Mouse (Mus musculus): ENCODE data around the gene Garnl3. TPM values are rescaled to one million over a fixed set of nuclear protein-coding genes. Genes with fewer than 3 reads are reported as not detected.

Garnl3 gene
- total and polyA plus RNA-seq, 3 experiments = 0.55 to 2.6 TPM; not detected in 1

- Histone ChIP-seq H3K27me3 (ENCODE audit: insufficient read depth, low read length) (no peaks in the 10 kb centered on the region; the same call in none of the 2 replicates), H3K4me1 (ENCODE audit: insufficient read depth, low read depth, low read length) (no peaks in the 10 kb centered on the region), H3K4me3 (ENCODE audit: low read depth, low read length) (no peak overlapping the region), H3K9me3 (replicated peaks) (no peaks in the 10 kb centered on the region), H3K36me3 (replicated peaks) (peaks cover 4% of the 10 kb centered on the region)
- no peak for ATAC-seq (ENCODE audit: extremely low read depth, insufficient number of reproducible peaks, low FRiP score, poor library complexity, severe bottlenecking)
- no peak for DNase-seq (ENCODE audit: low spot score)
- TF ChIP-seq TAL1 (conservative IDR thresholded peaks at IDR 0.05; ENCODE audit: low read depth, low read length) (no peak), POLR2AphosphoS5 (IDR thresholded peaks at IDR 0.05; ENCODE audit: insufficient replicate concordance, low read depth, low read length) (no peak), GATA2 (IDR thresholded peaks at IDR 0.05; ENCODE audit: borderline replicate concordance, low read depth, low read length) (no peak), GATA1 (IDR thresholded peaks at IDR 0.05; ENCODE audit: borderline replicate concordance, low read length) (no peak), CTCF (IDR thresholded peaks at IDR 0.05; ENCODE audit: low read depth, low read length) (no peak)
These were observed 35.6 kb upstream of the Garnl3 start for GRCm38 (mm10) chr2:33167060-33167459.

- Histone ChIP-seq H3K4me3 (ENCODE audit: low read depth, low read length) (no peak overlapping the region), H3K9me3 (replicated peaks) (no peaks in the 10 kb centered on the region), H3K27me3 (ENCODE audit: insufficient read depth, low read length) (no peaks in the 10 kb centered on the region; the same call in none of the 2 replicates), H3K4me1 (ENCODE audit: insufficient read depth, low read depth, low read length) (no peaks in the 10 kb centered on the region), H3K36me3 (replicated peaks) (peaks cover 2% of the 10 kb centered on the region)
- ATAC-seq (ENCODE audit: extremely low read depth, insufficient number of reproducible peaks, low FRiP score, poor library complexity, severe bottlenecking) (no peak), DNase-seq (ENCODE audit: low spot score) (no peak)
- TF ChIP-seq GATA2 (IDR thresholded peaks at IDR 0.05; ENCODE audit: borderline replicate concordance, low read depth, low read length) (no peak), CTCF (IDR thresholded peaks at IDR 0.05; ENCODE audit: low read depth, low read length) (no peak), POLR2AphosphoS5 (IDR thresholded peaks at IDR 0.05; ENCODE audit: insufficient replicate concordance, low read depth, low read length) (no peak), TAL1 (conservative IDR thresholded peaks at IDR 0.05; ENCODE audit: low read depth, low read length) (no peak), GATA1 (IDR thresholded peaks at IDR 0.05; ENCODE audit: borderline replicate concordance, low read length) (no peak)
These were observed 34.4 kb upstream of the Garnl3 start for GRCm38 (mm10) chr2:33165710-33166374.

GRCm38 (mm10) chr2:33165229-33165628 is 33.8 kb upstream of the Garnl3 start:
- ATAC-seq (ENCODE audit: extremely low read depth, insufficient number of reproducible peaks, low FRiP score, poor library complexity, severe bottlenecking) (no peak), DNase-seq (ENCODE audit: low spot score) (no peak)
- no peaks in the 10 kb centered on the region for H3K4me1 ChIP-seq (ENCODE audit: insufficient read depth, low read depth, low read length)
- TF ChIP-seq CTCF (IDR thresholded peaks at IDR 0.05; ENCODE audit: low read depth, low read length) (no peak), POLR2AphosphoS5 (IDR thresholded peaks at IDR 0.05; ENCODE audit: insufficient replicate concordance, low read depth, low read length) (no peak), TAL1 (conservative IDR thresholded peaks at IDR 0.05; ENCODE audit: low read depth, low read length) (no peak), GATA1 (IDR thresholded peaks at IDR 0.05; ENCODE audit: borderline replicate concordance, low read length) (no peak), GATA2 (IDR thresholded peaks at IDR 0.05; ENCODE audit: borderline replicate concordance, low read depth, low read length) (no peak)
- H3K4me3 ChIP-seq (ENCODE audit: low read depth, low read length) = no peak overlapping the region
- H3K27me3 ChIP-seq (ENCODE audit: insufficient read depth, low read length) = peaks cover 2% of the 10 kb centered on the region
- peaks cover 2% of the 10 kb centered on the region for H3K36me3 ChIP-seq (replicated peaks)
- no peaks in the 10 kb centered on the region for H3K9me3 ChIP-seq (replicated peaks)

GRCm38 (mm10) chr2:33164646-33165045 is 33.2 kb upstream of the Garnl3 start:
- no peak for ATAC-seq (ENCODE audit: extremely low read depth, insufficient number of reproducible peaks, low FRiP score, poor library complexity, severe bottlenecking)
- peaks cover 2% of the 10 kb centered on the region for H3K36me3 ChIP-seq (replicated peaks)
- H3K27me3 ChIP-seq (ENCODE audit: insufficient read depth, low read length) = peaks cover 2% of the 10 kb centered on the region
- H3K4me3 ChIP-seq (ENCODE audit: low read depth, low read length) = no peak overlapping the region
- no peaks in the 10 kb centered on the region for H3K9me3 ChIP-seq (replicated peaks)
- DNase-seq (ENCODE audit: low spot score) = no peak
- H3K4me1 ChIP-seq (ENCODE audit: insufficient read depth, low read depth, low read length) = no peaks in the 10 kb centered on the region
- TF ChIP-seq GATA2 (IDR thresholded peaks at IDR 0.05; ENCODE audit: borderline replicate concordance, low read depth, low read length) = no peak
- no peak for TF ChIP-seq CTCF (IDR thresholded peaks at IDR 0.05; ENCODE audit: low read depth, low read length)
- TF ChIP-seq TAL1 (conservative IDR thresholded peaks at IDR 0.05; ENCODE audit: low read depth, low read length) = no peak
- TF ChIP-seq GATA1 (IDR thresholded peaks at IDR 0.05; ENCODE audit: borderline replicate concordance, low read length) = no peak
- TF ChIP-seq POLR2AphosphoS5 (IDR thresholded peaks at IDR 0.05; ENCODE audit: insufficient replicate concordance, low read depth, low read length) = no peak

- Histone ChIP-seq H3K9me3 (replicated peaks) (no peaks in the 10 kb centered on the region), H3K36me3 (replicated peaks) (no peaks in the 10 kb centered on the region), H3K27me3 (ENCODE audit: insufficient read depth, low read length) (peaks cover 2% of the 10 kb centered on the region), H3K4me3 (ENCODE audit: low read depth, low read length) (no peak overlapping the region), H3K4me1 (ENCODE audit: insufficient read depth, low read depth, low read length) (no peaks in the 10 kb centered on the region)
- TF ChIP-seq POLR2AphosphoS5 (IDR thresholded peaks at IDR 0.05; ENCODE audit: insufficient replicate concordance, low read depth, low read length) = no peak
- TF ChIP-seq GATA2 (IDR thresholded peaks at IDR 0.05; ENCODE audit: borderline replicate concordance, low read depth, low read length) = no peak
- TF ChIP-seq GATA1 (IDR thresholded peaks at IDR 0.05; ENCODE audit: borderline replicate concordance, low read length) = no peak
- no peak for TF ChIP-seq TAL1 (conservative IDR thresholded peaks at IDR 0.05; ENCODE audit: low read depth, low read length)
- no peak for TF ChIP-seq CTCF (IDR thresholded peaks at IDR 0.05; ENCODE audit: low read depth, low read length)
- ATAC-seq (ENCODE audit: extremely low read depth, insufficient number of reproducible peaks, low FRiP score, poor library complexity, severe bottlenecking) (no peak), DNase-seq (ENCODE audit: low spot score) (no peak)
These were observed 30.7 kb upstream of the Garnl3 start for GRCm38 (mm10) chr2:33162126-33162525.

- H3K9me3 ChIP-seq (replicated peaks) = no peaks in the 10 kb centered on the region
- no peak overlapping the region for H3K4me3 ChIP-seq (ENCODE audit: low read depth, low read length)
- no peaks in the 10 kb centered on the region for H3K36me3 ChIP-seq (replicated peaks)
- DNase-seq (ENCODE audit: low spot score) (no peak), ATAC-seq (ENCODE audit: extremely low read depth, insufficient number of reproducible peaks, low FRiP score, poor library complexity, severe bottlenecking) (no peak)
- H3K27me3 ChIP-seq (ENCODE audit: insufficient read depth, low read length) = peaks cover 3% of the 10 kb centered on the region
- no peaks in the 10 kb centered on the region for H3K4me1 ChIP-seq (ENCODE audit: insufficient read depth, low read depth, low read length)
- TF ChIP-seq TAL1 (conservative IDR thresholded peaks at IDR 0.05; ENCODE audit: low read depth, low read length) (no peak), GATA2 (IDR thresholded peaks at IDR 0.05; ENCODE audit: borderline replicate concordance, low read depth, low read length) (no peak), POLR2AphosphoS5 (IDR thresholded peaks at IDR 0.05; ENCODE audit: insufficient replicate concordance, low read depth, low read length) (no peak), CTCF (IDR thresholded peaks at IDR 0.05; ENCODE audit: low read depth, low read length) (no peak), GATA1 (IDR thresholded peaks at IDR 0.05; ENCODE audit: borderline replicate concordance, low read length) (no peak)
These were observed 29.0 kb upstream of the Garnl3 start for GRCm38 (mm10) chr2:33160326-33160973.
